8 mouse cellular contexts compared by ENCODE assay signal in genomic region chr5:135187349-135188213, GRCm38 (mm10). TPM values are rescaled to one million over a fixed set of nuclear protein-coding genes. Genes with fewer than 3 reads are reported as not detected.
DNase-seq lines count a peak whose midpoint lies in the region; ATAC-seq and TF ChIP-seq lines count a peak whose summit lies in the region.

No protein-coding gene starts in this region.

- H3K4me3 ChIP-seq in ES-E14 (ENCODE audit: insufficient read depth in 1 of 2, low read depth in 1 of 2, low read length in 2 of 2, poor library complexity in 1 of 2, severe bottlenecking in 1 of 2) = peak overlapping the region; percentile 90 to 98
- peak overlapping the region; percentile 97 for H3K4me3 ChIP-seq in intestine, embryonic 16.5 days (ENCODE audit: low read length)
- H3K4me3 ChIP-seq in lung, embryonic 14.5 days (ENCODE audit: low read depth, low read length) = peak overlapping the region; percentile 100

- in situ Hi-C loops in ES-E14 (cut with MboI; ENCODE audit: low sequenced_read_pairs in 2 of 2, unreplicated experiment in 2 of 2) = no loop called here

- H3K4me1 ChIP-seq in ES-E14 (ENCODE audit: control insufficient read depth in 2 of 2, insufficient read depth in 2 of 2, low read length in 2 of 2, poor library complexity in 1 of 2) = no peaks in the 10 kb centered on the region; a peak in 2 of 4 replicates
- H3K4me1 ChIP-seq in intestine, embryonic 16.5 days (ENCODE audit: control insufficient read depth, insufficient read depth, low read length) = peaks cover 29% of the 10 kb centered on the region
- H3K4me1 ChIP-seq in lung, embryonic 14.5 days (ENCODE audit: insufficient read depth) = peaks cover 9% of the 10 kb centered on the region

- DNase-seq in 3T3-L1 (ENCODE audit: low read depth, low spot score) (peak; percentile 52), ES-E14 (ENCODE audit: low read depth, low spot score) (peak; percentile 55)
- DNase-seq in cerebellum, postnatal 10 days = peak; percentile 73 to 76
- DNase-seq in gastrocnemius, postnatal 4 days (ENCODE audit: low spot score in 2 of 2) = peak; percentile 30 to 50
- DNase-seq in lung, embryonic 14.5 days = peak; percentile 62
- peak; percentile 43 for DNase-seq in ovary, postnatal 36 days (ENCODE audit: low spot score)
- DNase-seq in layer of hippocampus, adult 9-10 months (ENCODE audit: low spot score) = no peak

- peak overlapping the region; percentile 70 for H3K4me2 ChIP-seq in intestine, embryonic 16.5 days (ENCODE audit: low read depth, low read length)
- peak overlapping the region; percentile 84 for H3K4me2 ChIP-seq in lung, embryonic 14.5 days

- under 1% methylated on average over 102 of the region's 102 CpGs for WGBS in intestine, embryonic 16.5 days
- under 1% methylated on average over 101 of the region's 102 CpGs for WGBS in lung, embryonic 14.5 days

- H3K36me3 ChIP-seq in ES-E14 (ENCODE audit: control insufficient read depth, insufficient read depth, low read length, poor library complexity, severe bottlenecking) = peaks cover 7% of the 10 kb centered on the region; the same call in 1 of the 2 replicates
- H3K36me3 ChIP-seq in intestine, embryonic 16.5 days (ENCODE audit: control insufficient read depth, insufficient read depth, low read length) = no peaks in the 10 kb centered on the region
- H3K36me3 ChIP-seq in lung, embryonic 14.5 days (ENCODE audit: insufficient read depth) = peaks cover 29% of the 10 kb centered on the region

- ATAC-seq in intestine, embryonic 16.5 days = peak; percentile 73
- peak; percentile 66 for ATAC-seq in lung, embryonic 14.5 days (ENCODE audit: insufficient read depth)

- peak overlapping the region; percentile 91 for H3K9ac ChIP-seq in ES-E14 (ENCODE audit: insufficient read depth, low read depth, low read length, poor library complexity, severe bottlenecking)
- H3K9ac ChIP-seq in intestine, embryonic 16.5 days (ENCODE audit: low read depth, low read length) = peak overlapping the region; percentile 98
- peak overlapping the region; percentile 98 for H3K9ac ChIP-seq in lung, embryonic 14.5 days

- no peak for TF ChIP-seq CTCF in lung, embryonic 14.5 days (IDR thresholded peaks at IDR 0.05; ENCODE audit: low read depth)

- H3K27me3 ChIP-seq in intestine, embryonic 16.5 days (replicated peaks; ENCODE audit: control insufficient read depth, insufficient read depth, low read length) = no peaks in the 10 kb centered on the region
- H3K27me3 ChIP-seq in lung, embryonic 14.5 days (ENCODE audit: insufficient read depth, low read length) = no peaks in the 10 kb centered on the region

- H3K27ac ChIP-seq in ES-E14 (ENCODE audit: insufficient read depth, low read depth, low read length, poor library complexity, severe bottlenecking) = peak overlapping the region; percentile 85
- H3K27ac ChIP-seq in intestine, embryonic 16.5 days (ENCODE audit: low read length) = peak overlapping the region; percentile 98
- peak overlapping the region; percentile 98 for H3K27ac ChIP-seq in lung, embryonic 14.5 days (ENCODE audit: low read depth)

- no peaks in the 10 kb centered on the region for H3K9me3 ChIP-seq in ES-E14 (ENCODE audit: control insufficient read depth, insufficient read depth, low read depth, low read length)
- no peaks in the 10 kb centered on the region for H3K9me3 ChIP-seq in intestine, embryonic 16.5 days (ENCODE audit: control insufficient read depth, low read length)
- H3K9me3 ChIP-seq in lung, embryonic 14.5 days (ENCODE audit: low read depth, low read length) = no peaks in the 10 kb centered on the region

TF ChIP-seq in ES-E14, 5 proteins besides CTCF, POLR2A, EP300 and RAD21:
- TF ChIP-seq ZNF384 (IDR thresholded peaks at IDR 0.05; ENCODE audit: low read depth, low read length) = no peak
- no peak for TF ChIP-seq MAFK (IDR thresholded peaks at IDR 0.05; ENCODE audit: insufficient read depth, low read depth, low read length)
- no peak for TF ChIP-seq ZC3H11A (IDR thresholded peaks at IDR 0.05; ENCODE audit: borderline replicate concordance, low read depth, low read length)
- TF ChIP-seq HCFC1 (IDR thresholded peaks at IDR 0.05; ENCODE audit: borderline replicate concordance, insufficient read depth, low read length) = no peak
- no peak for TF ChIP-seq CHD2 (IDR thresholded peaks at IDR 0.05; ENCODE audit: low read depth, low read length)

RNA-seq across cellular contexts. Expression of gene Baz1b, which starts 0.5 kb away (rescaled TPM):
- total RNA-seq in ES-E14 (2012; rRNA removed) = 63.1 and 70.1 TPM in 2 replicates
- total RNA-seq in gastrocnemius, postnatal 4 days (2021) = 10 to 100 TPM; 59.4 to 63.6 TPM
- polyA plus RNA-seq in intestine, embryonic 16.5 days (2015; fragmentation: Nextera tagmentation; extraction: Ambion mirVana) = 19.0 and 20.9 TPM in 2 replicates
- polyA plus RNA-seq in lung, embryonic 14.5 days (2014; fragmentation: Nextera tagmentation; extraction: Ambion mirVana) = 68.9 and 70.9 TPM in 2 replicates

RNA-seq across cellular contexts. Expression of gene Bcl7b, which starts 19.5 kb away (rescaled TPM):
- 15.0 and 17.5 TPM in 2 replicates for total RNA-seq in ES-E14 (2012; rRNA removed)
- 10 to 100 TPM; 27.3 to 28.0 TPM for total RNA-seq in gastrocnemius, postnatal 4 days (2021)
- polyA plus RNA-seq in intestine, embryonic 16.5 days (2015; fragmentation: Nextera tagmentation; extraction: Ambion mirVana) = 53.7 and 54.7 TPM in 2 replicates
- polyA plus RNA-seq in lung, embryonic 14.5 days (2014; fragmentation: Nextera tagmentation; extraction: Ambion mirVana) = 50.2 and 52.0 TPM in 2 replicates

RNA-seq across cellular contexts. Expression of gene Tbl2, which starts 38.1 kb away (rescaled TPM):
- total RNA-seq in ES-E14 (2012; rRNA removed) = 49.6 and 99.0 TPM in 2 replicates
- total RNA-seq in gastrocnemius, postnatal 4 days (2021) = 10 to 100 TPM; 18.3 to 22.2 TPM
- polyA plus RNA-seq in intestine, embryonic 16.5 days (2015; fragmentation: Nextera tagmentation; extraction: Ambion mirVana) = 26.1 and 27.4 TPM in 2 replicates
- 22.5 and 25.8 TPM in 2 replicates for polyA plus RNA-seq in lung, embryonic 14.5 days (2014; fragmentation: Nextera tagmentation; extraction: Ambion mirVana)
